Mouse (Mus musculus) heart, embryonic 11.5 days (tissue): ENCODE measurements at regions not wholly inside any gene's neighbourhood (a gene's known extent, or its start where the extent isn't known, plus 50 kb on each side); places are given as distances from the start of the nearest gene placed in this dataset.

Source experiments
- ATAC-seq: fragments of 200-750 bp; cut with Nextera tagmentation; replicated peaks from 2 replicates; pipeline ENCODE4 v1.8.0; 2017; ENCODE audit warnings: moderate library complexity; ENCODE audit not compliant: insufficient number of reproducible peaks, low FRiP score, low TSS enrichment
- H3K27ac ChIP-seq: fragments of 300-500 bp; sonication (generic); 2 replicates; pipeline ENCODE4 v1.5.1; 2014; ENCODE audit warnings: mild to moderate bottlenecking, low read depth, low read length
- H3K27me3 ChIP-seq: fragments of 300-500 bp; sonication (generic); 2 replicates; pipeline ENCODE4 v1.6.1; 2014; ENCODE audit warnings: mild to moderate bottlenecking, low read length, mixed read lengths; ENCODE audit not compliant: control insufficient read depth, insufficient read depth
- H3K36me3 ChIP-seq: fragments of 300-500 bp; sonication (generic); 2 replicates; pipeline ENCODE4 v1.6.1; 2014; ENCODE audit warnings: mild to moderate bottlenecking, low read length, moderate library complexity, mixed read lengths; ENCODE audit not compliant: control insufficient read depth, insufficient read depth
- H3K4me1 ChIP-seq: fragments of 300-500 bp; sonication (generic); 2 replicates; pipeline ENCODE4 v1.6.1; 2014; ENCODE audit warnings: low read length; ENCODE audit not compliant: control insufficient read depth, insufficient read depth
- H3K4me2 ChIP-seq: fragments of 300-500 bp; sonication (generic); 2 replicates; pipeline ENCODE4 v1.6.1; 2014; ENCODE audit warnings: mild to moderate bottlenecking, moderate library complexity
- H3K4me3 ChIP-seq: fragments of 300-500 bp; sonication (generic); 2 replicates; pipeline ENCODE4 v1.5.1; 2014; ENCODE audit warnings: low read depth, low read length
- H3K9ac ChIP-seq: fragments of 300-500 bp; sonication (generic); 2 replicates; pipeline ENCODE4 v1.6.1; 2014; ENCODE audit warnings: mild to moderate bottlenecking, low read depth, low read length, moderate library complexity
- H3K9me3 ChIP-seq: fragments of 300-500 bp; sonication (generic); replicated peaks from 2 replicates; pipeline ENCODE4 v1.6.1; 2016; ENCODE audit warnings: low read length; ENCODE audit not compliant: control insufficient read depth
- WGBS: fragments of 180-500 bp; shearing (Covaris S2); extraction: QIAGEN DNeasy Blood & Tissue Kit; methylation state at CpG from one replicate; pipeline ENCODE4 v1.1.7; 2014; ENCODE audit not compliant: insufficient replicate concordance; 5-methylcytosine and 5-hydroxymethylcytosine counted together

DNA sequence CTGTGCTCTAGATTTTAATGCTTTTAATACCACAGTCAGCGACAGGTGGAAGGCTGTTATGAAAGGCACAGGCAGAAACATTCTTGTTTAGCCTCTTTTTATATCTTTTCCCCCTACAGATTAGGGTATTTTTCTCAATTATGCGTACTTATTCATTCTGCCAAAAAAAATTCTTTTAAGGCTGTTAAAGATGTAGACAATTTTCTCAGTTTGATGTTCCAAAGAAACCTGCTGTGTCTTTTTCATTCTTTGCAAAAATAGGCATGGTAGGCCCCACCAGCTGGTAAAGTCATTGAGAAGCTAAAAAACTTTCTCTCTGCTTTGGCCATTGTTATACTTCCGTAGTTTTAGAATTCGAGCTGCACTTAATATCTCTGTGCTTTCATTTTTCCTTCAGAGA is 210.5 kb upstream of the Gnpda2 start:
- WGBS: 82% methylated on average over 4 of the region's 4 CpGs
- H3K4me2 ChIP-seq: no peak overlapping the region

DNA sequence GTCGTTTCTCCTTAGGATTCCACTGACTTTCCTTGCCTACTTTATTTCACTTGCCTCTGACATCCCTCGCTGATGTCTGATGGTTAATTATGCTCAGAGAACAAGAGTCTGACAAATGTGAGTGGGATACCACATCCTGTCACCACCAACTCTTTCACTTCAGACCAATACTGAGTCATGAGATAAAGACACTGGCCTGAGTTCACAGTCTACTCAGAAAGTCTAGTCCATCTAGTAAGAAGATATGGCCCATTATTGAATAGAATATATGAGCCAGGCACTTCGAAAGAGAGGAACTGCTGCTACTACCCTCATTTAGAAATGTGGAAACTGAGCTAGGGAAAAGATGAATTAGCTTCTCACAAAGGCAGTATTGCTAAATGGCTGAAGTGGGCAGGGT is 210.0 kb upstream of the Gnpda2 start:
- no peak overlapping the region for H3K9ac ChIP-seq
- H3K9me3 ChIP-seq: no peaks in the 10 kb centered on the region
- H3K36me3 ChIP-seq: no peaks in the 10 kb centered on the region
- peaks cover 4% of the 10 kb centered on the region; the same call in 1 of the 2 replicates for H3K4me1 ChIP-seq
- no peak overlapping the region for H3K4me3 ChIP-seq
- H3K4me2 ChIP-seq: no peak overlapping the region
- H3K27ac ChIP-seq: no peak overlapping the region
- H3K27me3 ChIP-seq: no peaks in the 10 kb centered on the region
- WGBS: 62% methylated on average over 3 of the region's 3 CpGs
- no peak for ATAC-seq

More for the DNA sequence above, 210.5 kb upstream of the Gnpda2 start:
- H3K27ac ChIP-seq: no peak overlapping the region
- H3K4me3 ChIP-seq: no peak overlapping the region
- H3K36me3 ChIP-seq: no peaks in the 10 kb centered on the region
- peaks cover 4% of the 10 kb centered on the region; the same call in 1 of the 2 replicates for H3K4me1 ChIP-seq
- ATAC-seq: no peak
- H3K9me3 ChIP-seq: no peaks in the 10 kb centered on the region
- H3K9ac ChIP-seq: no peak overlapping the region
- no peaks in the 10 kb centered on the region for H3K27me3 ChIP-seq

DNA sequence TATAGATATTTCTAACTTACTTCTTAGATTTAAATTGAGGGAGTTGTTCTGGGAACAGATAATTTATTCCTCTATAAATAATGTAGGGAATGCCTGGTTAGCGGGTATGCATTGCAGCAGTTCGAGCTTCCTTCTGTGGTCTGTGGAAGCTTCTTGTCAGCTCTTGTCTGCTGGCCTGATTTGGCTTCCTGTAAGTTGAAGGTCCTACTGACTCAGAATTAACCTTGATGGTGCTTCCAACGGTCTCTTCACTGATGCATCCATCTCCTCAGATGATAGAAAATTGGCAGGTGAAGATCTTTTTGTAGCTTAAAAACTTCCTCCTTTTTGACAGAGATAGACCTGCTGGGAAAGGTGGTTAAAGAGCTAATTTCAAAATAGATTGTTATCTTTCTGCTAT is 203.2 kb upstream of the Gnpda2 start:
- 56% methylated on average over 3 of the region's 3 CpGs for WGBS
- Histone ChIP-seq H3K4me3 (no peak overlapping the region), H3K9me3 (no peaks in the 10 kb centered on the region), H3K27me3 (no peaks in the 10 kb centered on the region), H3K36me3 (no peaks in the 10 kb centered on the region), H3K27ac (no peak overlapping the region), H3K9ac (no peak overlapping the region), H3K4me1 (no peaks in the 10 kb centered on the region), H3K4me2 (no peak overlapping the region)
- ATAC-seq: no peak

DNA sequence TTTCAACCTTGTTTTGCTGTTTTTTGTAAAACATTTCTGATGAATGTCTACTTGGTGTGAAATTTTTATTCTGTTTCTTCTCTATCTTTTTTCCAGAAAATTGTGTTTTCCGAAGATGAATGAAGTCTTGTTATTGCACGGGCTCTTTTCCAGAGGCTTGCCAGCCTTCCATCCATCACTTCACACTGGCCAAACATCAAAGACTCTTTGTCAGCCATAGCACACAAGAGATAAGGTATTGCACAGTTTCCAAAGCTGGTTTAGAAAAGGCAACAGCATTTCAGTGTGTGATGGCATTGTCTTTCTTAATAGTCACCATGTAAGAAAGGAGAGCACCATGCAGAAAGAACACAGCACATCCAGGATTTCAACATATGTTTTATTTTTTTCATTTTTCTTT is 202.5 kb upstream of the Gnpda2 start:
- Histone ChIP-seq H3K4me1 (no peaks in the 10 kb centered on the region), H3K4me2 (no peak overlapping the region), H3K27ac (no peak overlapping the region), H3K36me3 (no peaks in the 10 kb centered on the region), H3K9me3 (no peaks in the 10 kb centered on the region), H3K27me3 (no peaks in the 10 kb centered on the region), H3K4me3 (no peak overlapping the region), H3K9ac (no peak overlapping the region)
- WGBS: 35% methylated on average over 2 of the region's 2 CpGs
- ATAC-seq: no peak

DNA sequence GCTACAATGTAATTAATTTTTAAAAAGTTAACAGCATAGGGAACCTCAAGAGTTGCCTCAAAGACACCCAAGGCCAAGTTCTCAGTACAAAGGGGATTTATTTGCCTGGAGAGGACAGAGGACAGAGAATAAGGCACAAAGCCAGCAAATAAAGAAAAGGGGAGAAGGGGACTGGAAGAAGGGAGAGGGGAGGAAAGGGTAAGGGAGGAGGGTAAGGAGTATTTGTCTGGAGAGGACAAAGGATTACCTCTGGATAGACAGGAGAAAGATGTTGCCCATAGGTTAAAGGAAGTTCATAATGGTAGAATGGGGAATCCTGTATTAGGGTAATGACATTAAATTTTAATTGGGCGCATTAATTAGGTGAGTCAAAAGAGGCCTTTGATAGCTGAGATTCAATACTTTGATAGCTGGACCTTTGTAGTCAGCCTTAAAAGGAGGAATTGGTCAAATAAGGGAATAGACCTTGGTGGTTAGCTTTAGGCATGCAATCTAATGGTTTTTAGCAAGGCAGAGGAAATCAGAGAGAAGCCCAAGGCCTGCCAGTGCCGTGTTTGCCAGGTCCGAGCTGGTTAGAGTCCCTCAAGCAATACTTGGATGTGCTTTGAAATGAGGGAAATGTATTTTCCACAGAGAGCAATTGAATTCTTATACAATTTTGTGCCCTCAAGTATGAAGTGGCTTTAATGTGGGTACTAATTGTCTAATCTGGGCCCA is 164.8 kb upstream of the Gnpda2 start:
- Histone ChIP-seq H3K4me3 (no peak overlapping the region), H3K9ac (no peak overlapping the region), H3K9me3 (no peaks in the 10 kb centered on the region), H3K36me3 (no peaks in the 10 kb centered on the region), H3K4me2 (no peak overlapping the region), H3K27ac (no peak overlapping the region), H3K4me1 (no peaks in the 10 kb centered on the region), H3K27me3 (no peaks in the 10 kb centered on the region)
- 83% methylated on average over 3 of the region's 3 CpGs for WGBS
- ATAC-seq: no peak

DNA sequence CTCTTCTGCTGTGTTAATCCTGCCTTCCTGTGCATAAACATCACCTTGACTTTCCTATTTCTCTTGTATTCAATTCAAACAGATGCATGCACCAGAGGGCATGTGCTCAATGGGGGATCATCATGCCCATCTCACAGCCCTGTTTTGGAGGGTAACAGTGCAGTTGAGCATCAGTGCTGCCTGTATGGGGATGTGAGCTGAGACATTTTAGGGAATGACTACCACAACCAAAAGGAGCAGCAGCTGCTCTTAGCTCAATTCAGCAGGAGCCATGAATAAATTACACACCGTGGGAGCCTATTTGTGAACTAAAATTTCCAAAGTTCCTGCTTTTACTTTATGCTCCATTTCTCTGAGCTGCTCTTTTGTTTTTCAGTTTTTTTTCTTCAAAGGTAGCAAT is 164.2 kb upstream of the Gnpda2 start:
- no peak overlapping the region for H3K9ac ChIP-seq
- no peak for ATAC-seq
- no peak overlapping the region for H3K27ac ChIP-seq
- no peaks in the 10 kb centered on the region for H3K27me3 ChIP-seq
- 59% methylated on average over 1 of the region's 1 CpGs for WGBS
- H3K4me2 ChIP-seq: no peak overlapping the region
- no peaks in the 10 kb centered on the region for H3K4me1 ChIP-seq
- no peak overlapping the region for H3K4me3 ChIP-seq
- H3K36me3 ChIP-seq: no peaks in the 10 kb centered on the region
- H3K9me3 ChIP-seq: no peaks in the 10 kb centered on the region

DNA sequence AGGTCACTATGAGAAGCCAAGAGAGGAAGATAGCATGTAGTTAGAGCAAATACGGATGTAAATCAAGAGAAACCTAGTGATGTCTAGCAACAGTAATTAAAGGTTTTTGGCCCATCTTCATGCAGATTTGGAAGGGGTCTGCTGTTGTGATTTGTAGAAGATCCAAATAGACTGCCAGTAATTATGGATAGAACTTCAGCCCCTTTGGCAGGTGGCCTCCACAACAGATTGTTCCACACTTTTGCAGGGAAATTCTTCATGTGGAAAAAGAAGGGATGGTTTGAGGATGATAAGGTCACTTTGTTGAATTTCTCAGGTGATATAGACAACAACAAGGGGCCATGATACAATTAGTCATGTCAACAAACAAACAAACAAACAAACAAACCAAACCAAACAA is 148.4 kb upstream of the Gnpda2 start:
- Histone ChIP-seq H3K9ac (no peak overlapping the region), H3K36me3 (no peaks in the 10 kb centered on the region), H3K4me1 (no peaks in the 10 kb centered on the region), H3K27me3 (no peaks in the 10 kb centered on the region), H3K4me3 (no peak overlapping the region), H3K27ac (no peak overlapping the region), H3K9me3 (no peaks in the 10 kb centered on the region), H3K4me2 (no peak overlapping the region)
- ATAC-seq: no peak
- WGBS: 78% methylated on average over 1 of the region's 1 CpGs

DNA sequence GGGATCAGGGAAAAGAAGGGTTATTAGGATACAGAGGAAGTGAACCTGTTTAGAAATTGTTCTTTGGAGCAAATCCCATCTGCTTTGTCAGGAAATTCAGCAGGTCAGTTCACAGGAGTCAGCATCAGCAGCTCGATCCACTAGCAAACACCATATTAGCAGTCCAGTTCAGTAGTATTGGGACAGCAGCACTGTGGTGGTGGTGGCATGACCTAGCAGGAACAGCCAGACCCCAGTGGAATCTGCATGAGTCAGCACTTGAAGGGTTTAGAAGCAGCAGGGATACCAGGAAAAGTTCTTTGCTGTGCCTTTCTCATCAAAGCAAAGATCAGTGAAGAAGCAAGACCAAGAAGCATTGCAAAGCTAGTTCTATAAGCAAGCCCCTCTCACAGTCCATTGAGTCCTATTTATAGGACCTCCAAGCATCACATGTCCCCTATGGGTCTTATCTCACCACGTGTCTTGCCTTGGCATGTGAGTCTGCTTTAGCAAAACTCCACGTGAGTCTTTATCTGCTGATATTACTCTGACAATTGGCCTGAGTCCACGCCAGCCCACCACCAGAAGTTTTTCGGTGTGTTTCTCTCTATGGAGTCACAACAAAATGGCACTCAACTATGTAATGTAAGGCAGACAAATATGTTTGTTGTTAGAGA is 129.3 kb upstream of the Gnpda2 start:
- Histone ChIP-seq H3K4me1 (0 out of 2 replicates have a peak, but pooled peaks cover 3% of the 10 kb centered on the region), H3K27ac (no peak overlapping the region), H3K27me3 (no peaks in the 10 kb centered on the region), H3K4me2 (no peak overlapping the region), H3K4me3 (no peak overlapping the region), H3K9ac (no peak overlapping the region), H3K36me3 (no peaks in the 10 kb centered on the region), H3K9me3 (no peaks in the 10 kb centered on the region)
- WGBS: 48% methylated on average over 5 of the region's 5 CpGs
- peak; percentile 22; the same call in 1 of the 2 replicates for ATAC-seq

DNA sequence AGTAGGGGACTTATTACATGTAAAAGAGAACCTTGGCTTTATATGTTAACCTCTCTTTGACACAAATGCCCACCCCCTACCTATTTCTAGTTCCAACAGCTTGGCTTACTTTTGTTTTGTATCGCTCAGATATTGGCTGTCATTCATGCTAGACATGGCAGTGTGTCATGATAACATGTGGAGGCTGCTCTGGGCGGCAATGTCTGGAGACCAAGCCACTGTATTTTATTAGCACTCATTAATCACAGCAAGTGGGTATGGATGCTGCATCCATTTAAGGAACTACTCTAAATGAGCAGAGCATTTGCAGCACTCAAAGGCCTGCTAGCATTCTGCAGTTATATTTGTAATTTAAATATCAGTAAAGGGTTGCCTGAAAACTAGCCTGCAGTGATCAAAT is 123.9 kb upstream of the Gnpda2 start:
- H3K4me3 ChIP-seq: no peak overlapping the region
- no peaks in the 10 kb centered on the region for H3K36me3 ChIP-seq
- no peak overlapping the region for H3K4me2 ChIP-seq
- H3K27ac ChIP-seq: no peak overlapping the region
- no peaks in the 10 kb centered on the region for H3K9me3 ChIP-seq
- no peaks in the 10 kb centered on the region for H3K27me3 ChIP-seq
- no peak for ATAC-seq
- no peak overlapping the region for H3K9ac ChIP-seq
- WGBS: 66% methylated on average over 2 of the region's 2 CpGs
- no peaks in the 10 kb centered on the region for H3K4me1 ChIP-seq
